Comparison of ENCODE assay signal across 23 mouse cellular contexts in the genomic region with DNA sequence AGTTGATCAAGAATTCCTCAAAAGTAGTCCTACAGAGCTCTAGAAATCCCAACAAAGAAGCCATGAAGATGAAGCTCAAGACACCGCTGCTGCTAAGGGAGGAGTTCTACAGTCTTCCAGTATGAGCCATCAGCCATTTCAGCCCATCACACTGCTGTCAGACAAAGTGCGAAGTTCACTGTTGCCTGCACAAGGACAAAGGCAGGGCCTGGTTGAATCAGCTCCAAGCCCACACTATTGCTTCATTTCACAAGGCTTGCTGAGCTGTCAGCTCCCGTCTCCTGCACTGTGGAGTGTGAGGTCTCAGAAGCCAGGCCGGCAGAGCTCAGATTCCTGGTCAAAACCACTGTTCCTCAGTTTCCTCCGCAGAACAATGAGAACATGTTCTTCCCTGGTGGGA. TPM values are rescaled to one million over a fixed set of nuclear protein-coding genes. Genes with fewer than 3 reads are reported as not detected.
DNase-seq lines count a peak whose midpoint lies in the region; ATAC-seq lines count a peak whose summit lies in the region.
"Had no signal": no experiment of that assay in that cellular context is flagged by ENCODE, and none has a peak within 500 bp of the region (broad histone marks: within the 10 kb centered on the region; RNA-seq: fewer than 3 reads in every experiment).

No protein-coding gene starts in this region.

- H3K27ac ChIP-seq in kidney, embryonic 14.5 days (ENCODE audit: low read depth, low read length) = no peak overlapping the region
- no peak overlapping the region for H3K27ac ChIP-seq in midbrain, embryonic 11.5 days (ENCODE audit: low read depth, low read length)
- no peak overlapping the region for H3K27ac ChIP-seq in midbrain, embryonic 13.5 days
- H3K27ac ChIP-seq: embryonic facial prominence, embryonic 12.5 days; heart, embryonic 13.5 days; hindbrain, embryonic 15.5 days; intestine, embryonic 15.5 days; lung, embryonic 15.5 days; stomach, embryonic 15.5 days had no signal

- ATAC-seq in kidney, embryonic 14.5 days (ENCODE audit: low FRiP score, low TSS enrichment) = no peak
- no peak for ATAC-seq in midbrain, embryonic 11.5 days (ENCODE audit: low FRiP score)
- ATAC-seq in midbrain, embryonic 13.5 days = no peak
- ATAC-seq: forebrain, embryonic 14.5 days; intestine, embryonic 15.5 days had no signal

- no peak overlapping the region for H3K4me2 ChIP-seq in kidney, embryonic 14.5 days (replicated peaks; ENCODE audit: low read depth, low read length)
- H3K4me2 ChIP-seq in midbrain, embryonic 11.5 days = no peak overlapping the region
- H3K4me2 ChIP-seq in midbrain, embryonic 13.5 days (replicated peaks) = no peak overlapping the region
- H3K4me2 ChIP-seq: embryonic facial prominence, embryonic 12.5 days; heart, embryonic 13.5 days; hindbrain, embryonic 15.5 days; intestine, embryonic 15.5 days; lung, embryonic 15.5 days; stomach, embryonic 15.5 days had no signal

- WGBS in kidney, embryonic 14.5 days = 90% methylated on average over 5 of the region's 5 CpGs
- WGBS in midbrain, embryonic 11.5 days = 85% methylated on average over 5 of the region's 5 CpGs
- 83% methylated on average over 5 of the region's 5 CpGs for WGBS in midbrain, embryonic 13.5 days

- H3K9me3 ChIP-seq in kidney, embryonic 14.5 days (ENCODE audit: control insufficient read depth, low read length) = no peaks in the 10 kb centered on the region
- H3K9me3 ChIP-seq in midbrain, embryonic 11.5 days (ENCODE audit: control insufficient read depth, low read length) = no peaks in the 10 kb centered on the region
- H3K9me3 ChIP-seq in midbrain, embryonic 13.5 days = no peaks in the 10 kb centered on the region
- H3K9me3 ChIP-seq: embryonic facial prominence, embryonic 12.5 days; heart, embryonic 13.5 days; hindbrain, embryonic 15.5 days; intestine, embryonic 15.5 days; lung, embryonic 15.5 days; stomach, embryonic 15.5 days had no signal

- no peaks in the 10 kb centered on the region for H3K36me3 ChIP-seq in kidney, embryonic 14.5 days (ENCODE audit: control insufficient read depth, insufficient read depth, low read length)
- no peaks in the 10 kb centered on the region for H3K36me3 ChIP-seq in midbrain, embryonic 11.5 days (ENCODE audit: control insufficient read depth, insufficient read depth, low read length)
- no peaks in the 10 kb centered on the region for H3K36me3 ChIP-seq in midbrain, embryonic 13.5 days
- H3K36me3 ChIP-seq: embryonic facial prominence, embryonic 12.5 days; heart, embryonic 13.5 days; hindbrain, embryonic 15.5 days; intestine, embryonic 15.5 days; lung, embryonic 15.5 days; stomach, embryonic 15.5 days had no signal

- no peaks in the 10 kb centered on the region for H3K27me3 ChIP-seq in kidney, embryonic 14.5 days (ENCODE audit: control insufficient read depth, insufficient read depth, low read length)
- H3K27me3 ChIP-seq in midbrain, embryonic 11.5 days (ENCODE audit: control insufficient read depth, insufficient read depth, low read length) = no peaks in the 10 kb centered on the region
- H3K27me3 ChIP-seq in midbrain, embryonic 13.5 days = no peaks in the 10 kb centered on the region
- H3K27me3 ChIP-seq: embryonic facial prominence, embryonic 12.5 days; heart, embryonic 13.5 days; hindbrain, embryonic 15.5 days; intestine, embryonic 15.5 days; lung, embryonic 15.5 days; stomach, embryonic 15.5 days had no signal

- no peak overlapping the region for H3K9ac ChIP-seq in kidney, embryonic 14.5 days (ENCODE audit: low read depth, low read length)
- H3K9ac ChIP-seq in midbrain, embryonic 11.5 days (ENCODE audit: low read length) = no peak overlapping the region
- no peak overlapping the region for H3K9ac ChIP-seq in midbrain, embryonic 13.5 days (replicated peaks)
- H3K9ac ChIP-seq: embryonic facial prominence, embryonic 12.5 days; heart, embryonic 13.5 days; hindbrain, embryonic 15.5 days; intestine, embryonic 15.5 days; lung, embryonic 15.5 days; stomach, embryonic 15.5 days had no signal

- no peaks in the 10 kb centered on the region for H3K4me1 ChIP-seq in kidney, embryonic 14.5 days (ENCODE audit: control insufficient read depth, insufficient read depth, low read length)
- no peaks in the 10 kb centered on the region for H3K4me1 ChIP-seq in midbrain, embryonic 11.5 days (ENCODE audit: control insufficient read depth, insufficient read depth, low read length)
- H3K4me1 ChIP-seq in midbrain, embryonic 13.5 days (replicated peaks) = no peaks in the 10 kb centered on the region
- H3K4me1 ChIP-seq: embryonic facial prominence, embryonic 12.5 days; heart, embryonic 13.5 days; hindbrain, embryonic 15.5 days; intestine, embryonic 15.5 days; lung, embryonic 15.5 days; stomach, embryonic 15.5 days had no signal

- DNase-seq in kidney, adult 9 months = peak; percentile 70
- peak; percentile 39 for DNase-seq in midbrain, embryonic 11.5 days (ENCODE audit: low spot score, missing footprints)
- peak; percentile 67 for DNase-seq in adrenal gland, postnatal 14 days
- DNase-seq in right cerebral cortex, postnatal 14 days = no peak
- DNase-seq in thymus, postnatal 10 days (ENCODE audit: low spot score in 2 of 2) = no peak
- DNase-seq: cerebellum, adult 9-11 months; gastrocnemius, postnatal 14 days; heart, adult 18-20 months; heart, postnatal 36 days; layer of hippocampus, adult 9-11 months; lung, postnatal 4 days; thymus, adult 2 months had no signal

- H3K4me3 ChIP-seq in kidney, embryonic 14.5 days (ENCODE audit: low read length) = no peak overlapping the region
- H3K4me3 ChIP-seq in midbrain, embryonic 11.5 days (ENCODE audit: low read depth, low read length) = no peak overlapping the region
- H3K4me3 ChIP-seq in midbrain, embryonic 13.5 days (replicated peaks) = no peak overlapping the region
- H3K4me3 ChIP-seq: embryonic facial prominence, embryonic 12.5 days; erythroblast, embryonic 14.5 days; heart, embryonic 13.5 days; hindbrain, embryonic 15.5 days; intestine, embryonic 15.5 days; lung, embryonic 15.5 days; stomach, embryonic 15.5 days had no signal

RNA-seq across cellular contexts. Expression of gene Npas2, which starts 49.9 kb away (rescaled TPM):
- polyA plus RNA-seq in kidney, embryonic 14.5 days (2014; fragmentation: Nextera tagmentation; extraction: Ambion mirVana) = 0.41 and 0.70 TPM in 2 replicates
- 0.05 and 0.10 TPM in 2 replicates for polyA plus RNA-seq in midbrain, embryonic 11.5 days (2014; fragmentation: Nextera tagmentation; extraction: Ambion mirVana)
- polyA plus RNA-seq in midbrain, embryonic 13.5 days (2015; fragmentation: Nextera tagmentation; extraction: Ambion mirVana) = 0.15 and 0.46 TPM in 2 replicates
- total RNA-seq in adrenal gland, postnatal 14 days (2021) = 4.5 and 9.7 TPM in 2 replicates
- polyA plus RNA-seq: C2C12; erythroblast, embryonic 14.5 days had no signal

Comparison
In these comparisons a context has a peak if more than half of its experiments do, and no peak if none do; other contexts are left out.
1. DNase-seq: peak in kidney, adult 9 months (single experiment), midbrain, embryonic 11.5 days (single experiment) and adrenal gland, postnatal 14 days (single experiment); none in right cerebral cortex, postnatal 14 days (single experiment) and thymus, postnatal 10 days (0 of 2).